Mouse (Mus musculus): ENCODE measurements around the gene Wfdc17.

GRCm38 (mm10) chr11:83720766-83721165, 17.0 kb downstream of the Wfdc17 start:
- TF ChIP-seq MYOG (IDR thresholded peaks at IDR 0.05; ENCODE audit: control insufficient read depth in 1 of 3, insufficient read depth in 1 of 3, insufficient read length in 2 of 3, low read depth in 2 of 3) (no peak), POLR2A (IDR thresholded peaks at IDR 0.05; ENCODE audit: insufficient read length, low read depth) (no peak), TCF12 (IDR thresholded peaks at IDR 0.05; ENCODE audit: insufficient read depth, poor library complexity, severe bottlenecking) (no peak), MAX (IDR thresholded peaks at IDR 0.05; ENCODE audit: low read depth) (no peak), USF1 (IDR thresholded peaks at IDR 0.05; ENCODE audit: low read depth) (no peak), E2F4 (IDR thresholded peaks at IDR 0.05; ENCODE audit: insufficient read depth) (no peak), POLR2AphosphoS2 (IDR thresholded peaks at IDR 0.05; ENCODE audit: insufficient read length, low read depth) (no peak), MYOD1 (IDR thresholded peaks at IDR 0.05; ENCODE audit: control insufficient read depth in 1 of 3, insufficient read length in 2 of 3, low read depth in 2 of 3) (no peak), CEBPB (IDR thresholded peaks at IDR 0.05; ENCODE audit: insufficient read depth, poor library complexity, severe bottlenecking) (no peak)

Data from myocyte (in vitro differentiated cells).